Mouse (Mus musculus) CH12F3 (cell line): ENCODE data around the gene Akr1b8.

Experiments
- in situ Hi-C: fragments of 300-500 bp; cut with MboI; formaldehyde crosslinking; loops from 2 replicates; pipeline ENCODE4 v1.14.3; 2020; ENCODE audit warnings: low sequenced_read_pairs

Akr1b8 gene

GRCm38 (mm10) chr6:34353658-34354353, at the start of gene Akr1b8:
Gene Akr1b8, plus strand, starts transcription at chr6:34354119.
- in situ Hi-C loops, result no loop called here

- in situ Hi-C loops, result no loop called here
Measured at GRCm38 (mm10) chr6:34304675-34305241, 49.2 kb upstream of the Akr1b8 start.

GRCm38 (mm10) chr6:34306797-34307196, 47.1 kb upstream of the Akr1b8 start:
- in situ Hi-C loops, result no loop called here

GRCm38 (mm10) chr6:34309526-34309925, 44.4 kb upstream of the Akr1b8 start:
- in situ Hi-C loops, result no loop called here

- in situ Hi-C loops, result no loop called here
Measured at GRCm38 (mm10) chr6:34310023-34310595, 43.8 kb upstream of the Akr1b8 start.

GRCm38 (mm10) chr6:34313386-34313785, 40.5 kb upstream of the Akr1b8 start:
- in situ Hi-C loops, result no loop called here

- in situ Hi-C loops, result no loop called here
Measured at GRCm38 (mm10) chr6:34313921-34314320, 40.0 kb upstream of the Akr1b8 start.

- in situ Hi-C loops, result no loop called here
Measured at GRCm38 (mm10) chr6:34316854-34317771, 36.8 kb upstream of the Akr1b8 start, which contains the start of gene Akr1b3. Gene Akr1b3, minus strand, starts transcription at chr6:34317478.

- in situ Hi-C loops, result no loop called here
Measured at GRCm38 (mm10) chr6:34318172-34318571, 35.7 kb upstream of the Akr1b8 start.

- in situ Hi-C loops, result no loop called here
Measured at GRCm38 (mm10) chr6:34318636-34319035, 35.3 kb upstream of the Akr1b8 start.

- in situ Hi-C loops, result no loop called here
Measured at GRCm38 (mm10) chr6:34322121-34322520, 31.8 kb upstream of the Akr1b8 start.

GRCm38 (mm10) chr6:34331379-34331778, 22.5 kb upstream of the Akr1b8 start:
- in situ Hi-C loops, result loop anchor here (25.0 kb wide), 1 partner anchor 431 kb away; no protein-coding TSS in a partner anchor

- in situ Hi-C loops, result loop anchor here (25.0 kb wide), 1 partner anchor 430 kb away; no protein-coding TSS in a partner anchor
Measured at GRCm38 (mm10) chr6:34331804-34332203, 22.1 kb upstream of the Akr1b8 start.

- in situ Hi-C loops, result loop anchor here (25.0 kb wide), 1 partner anchor 428 kb away; no protein-coding TSS in a partner anchor
Measured at GRCm38 (mm10) chr6:34334673-34335072, 19.2 kb upstream of the Akr1b8 start.

- in situ Hi-C loops, result loop anchor here (25.0 kb wide), 1 partner anchor 425 kb away; no protein-coding TSS in a partner anchor
Measured at GRCm38 (mm10) chr6:34337799-34338198, 16.1 kb upstream of the Akr1b8 start.

GRCm38 (mm10) chr6:34341991-34342390, 11.9 kb upstream of the Akr1b8 start:
- in situ Hi-C loops, result loop anchor here (10.0 to 25.0 kb wide), 2 partner anchors 47 to 420 kb away; no protein-coding TSS in a partner anchor

GRCm38 (mm10) chr6:34342476-34342875, 11.4 kb upstream of the Akr1b8 start:
- in situ Hi-C loops, result loop anchor here (10.0 to 25.0 kb wide), 2 partner anchors 48 to 420 kb away; no protein-coding TSS in a partner anchor

GRCm38 (mm10) chr6:34343426-34343825, 10.5 kb upstream of the Akr1b8 start:
- in situ Hi-C loops, result loop anchor here (10.0 to 25.0 kb wide), 2 partner anchors 49 to 419 kb away; no protein-coding TSS in a partner anchor

GRCm38 (mm10) chr6:34344135-34344850, 9.6 kb upstream of the Akr1b8 start:
- in situ Hi-C loops, result loop anchor here (10.0 to 25.0 kb wide), 2 partner anchors 49 to 418 kb away; no protein-coding TSS in a partner anchor

GRCm38 (mm10) chr6:34344935-34345334, 9.0 kb upstream of the Akr1b8 start:
- in situ Hi-C loops, result loop anchor here (10.0 to 25.0 kb wide), 2 partner anchors 50 to 417 kb away; no protein-coding TSS in a partner anchor
